Mouse (Mus musculus): ENCODE measurements at regions not wholly inside any gene's neighbourhood (a gene's known extent, or its start where the extent isn't known, plus 50 kb on each side); places are given as distances from the start of the nearest gene placed in this dataset.

DNA sequence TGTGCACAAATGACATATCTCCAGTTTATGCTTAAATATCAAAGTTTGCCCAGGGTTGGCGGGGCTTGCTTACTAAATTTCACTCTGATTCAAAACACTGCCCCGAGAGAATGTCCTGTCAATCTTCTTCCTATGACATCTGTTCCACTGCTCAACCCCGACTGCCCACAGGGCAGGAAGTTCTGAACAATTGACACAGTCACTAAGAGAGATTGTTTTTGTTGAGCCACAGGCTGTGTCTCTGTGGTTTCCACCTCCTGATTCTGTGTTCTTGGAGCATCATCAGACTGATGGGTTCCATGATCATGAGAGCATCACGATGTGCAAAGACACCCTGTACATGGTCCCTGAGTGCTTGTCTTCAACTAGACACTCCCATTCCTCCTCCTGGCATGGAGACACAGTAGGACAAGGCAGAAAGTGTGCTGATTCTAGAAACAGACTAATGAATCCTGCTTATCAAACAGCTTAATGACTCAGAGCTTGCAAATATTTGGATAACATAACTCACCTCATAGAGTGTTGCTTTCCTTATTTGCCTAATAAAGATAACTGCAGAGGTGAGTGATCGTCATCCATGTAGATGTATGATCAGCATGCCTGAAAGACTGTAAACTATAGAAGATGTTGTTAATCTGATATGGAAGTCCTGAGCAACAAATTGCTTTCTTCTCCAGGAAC lies 82.4 kb upstream of the Fggy start:
- TF ChIP-seq MAX (IDR thresholded peaks at IDR 0.05) (no peak), CTCF (IDR thresholded peaks at IDR 0.05; ENCODE audit: control insufficient read depth, insufficient read depth, insufficient read length) (no peak), MYOG (IDR thresholded peaks at IDR 0.05; ENCODE audit: control insufficient read depth, extremely low read depth, insufficient read length) (no peak)
